Mouse (Mus musculus): ENCODE data around the gene Hspd1. TPM values are rescaled to one million over a fixed set of nuclear protein-coding genes. Genes with fewer than 3 reads are reported as not detected.

Gene Hspd1
- total and polyA plus RNA-seq, 3 experiments: 306 to 885 (median 775) TPM

- TF ChIP-seq ZMIZ1 (IDR thresholded peaks at IDR 0.05; ENCODE audit: low read depth, low read length) (peak; percentile 78), ETS1 (IDR thresholded peaks at IDR 0.05; ENCODE audit: low read depth, low read length) (no peak)
These were observed 590 bp downstream of the Hspd1 start (continued) for GRCm38 (mm10) chr1:55087401-55087904.

- peak overlapping the region; percentile 82 for H3K27ac ChIP-seq (ENCODE audit: control insufficient read depth, low read depth, low read length)
- peak overlapping the region; percentile 85 to 97 for H3K4me3 ChIP-seq (ENCODE audit: control insufficient read depth in 1 of 2, insufficient read depth in 1 of 2, low read depth in 2 of 2, low read length in 2 of 2)
- no peaks in the 10 kb centered on the region for H3K27me3 ChIP-seq (ENCODE audit: control insufficient read depth in 1 of 2, insufficient read depth in 2 of 2, low read length in 2 of 2)
- no peak for TF ChIP-seq JUND (IDR thresholded peaks at IDR 0.05; ENCODE audit: low read depth, low read length)
- TF ChIP-seq USF2 (IDR thresholded peaks at IDR 0.05; ENCODE audit: borderline replicate concordance in 1 of 2, insufficient read depth in 1 of 2, low read depth in 1 of 2, low read length in 2 of 2): no peak
- TF ChIP-seq CHD2 (IDR thresholded peaks at IDR 0.05; ENCODE audit: low read length): no peak
- no peak for TF ChIP-seq ETS1 (IDR thresholded peaks at IDR 0.05; ENCODE audit: low read depth, low read length)
- no peak for TF ChIP-seq MEF2A (IDR thresholded peaks at IDR 0.05; ENCODE audit: extremely low read depth, insufficient replicate concordance, low read depth, low read length, poor library complexity, severe bottlenecking)
- TF ChIP-seq CHD1 (IDR thresholded peaks at IDR 0.05; ENCODE audit: low read depth, low read length): peak; percentile 88; the same call in 1 of the 2 replicates
- no peak for TF ChIP-seq MAFK (IDR thresholded peaks at IDR 0.05; ENCODE audit: borderline replicate concordance, low read depth, low read length)
- TF ChIP-seq TBP (IDR thresholded peaks at IDR 0.05; ENCODE audit: low read depth, low read length): no peak
- 0 out of 4 replicates have a peak, but pooled peaks of 1 of the 2 experiments have one; percentile 1 for TF ChIP-seq POLR2A (IDR thresholded peaks at IDR 0.05; ENCODE audit: control insufficient read depth in 1 of 2, insufficient read depth in 1 of 2, low read depth in 1 of 2, low read length in 2 of 2, poor library complexity in 1 of 2)
- TF ChIP-seq BHLHE40 (IDR thresholded peaks at IDR 0.05; ENCODE audit: borderline replicate concordance, low read depth, low read length): no peak
- TF ChIP-seq SIN3A (IDR thresholded peaks at IDR 0.05; ENCODE audit: low read length): 0 out of 2 replicates have a peak, but pooled peaks have one; percentile 11
- TF ChIP-seq ZMIZ1 (IDR thresholded peaks at IDR 0.05; ENCODE audit: low read depth, low read length): no peak
- no peak for TF ChIP-seq CTCF (IDR thresholded peaks at IDR 0.05 in 2 of 3, conservative IDR thresholded peaks at IDR 0.05 in 1 of 3; ENCODE audit: control insufficient read depth in 1 of 3, insufficient read depth in 1 of 3, low read depth in 2 of 3, low read length in 3 of 3, poor library complexity in 1 of 3, severe bottlenecking in 1 of 3)
- TF ChIP-seq EP300 (IDR thresholded peaks at IDR 0.05; ENCODE audit: low read depth in 1 of 2, low read length in 2 of 2): no peak
- no peak; the same call in 1 of the 2 replicates for TF ChIP-seq POLR2AphosphoS5 (IDR thresholded peaks at IDR 0.05; ENCODE audit: borderline replicate concordance, low read depth, low read length)
- TF ChIP-seq KAT2A (conservative IDR thresholded peaks at IDR 0.05; ENCODE audit: low read depth, low read length): 0 out of 2 replicates have a peak, but pooled peaks have one; percentile 11
- TF ChIP-seq POLR2AphosphoS2 (IDR thresholded peaks at IDR 0.05; ENCODE audit: low read length): peak; percentile 12; the same call in 1 of the 2 replicates
- H3K36me3 ChIP-seq (ENCODE audit: control insufficient read depth in 1 of 2, insufficient read depth in 2 of 2, low read length in 2 of 2): peaks cover 27 to 56% of the 10 kb centered on the region in 2 experiments
- DNase-seq (ENCODE audit: low read depth, low spot score): peak; percentile 58
- H3K9ac ChIP-seq (ENCODE audit: control insufficient read depth, low read depth, low read length, poor library complexity, severe bottlenecking): peak overlapping the region; percentile 96
- peaks cover 6 to 19% of the 10 kb centered on the region in 2 experiments for H3K4me1 ChIP-seq (ENCODE audit: control insufficient read depth in 1 of 2, insufficient read depth in 2 of 2, low read length in 2 of 2)
- H3K79me2 ChIP-seq (ENCODE audit: control insufficient read depth, insufficient read depth, low read length, poor library complexity): peaks cover 74% of the 10 kb centered on the region
- no peaks in the 10 kb centered on the region for H3K9me3 ChIP-seq (replicated peaks; ENCODE audit: insufficient read depth, low read length)
These were observed 1.1 kb downstream of the Hspd1 start for GRCm38 (mm10) chr1:55086868-55087400.

All from MEL (cell line).